Mouse (Mus musculus): ENCODE measurements at regions not wholly inside any gene's neighbourhood (a gene's known extent, or its start where the extent isn't known, plus 50 kb on each side); places are given as distances from the start of the nearest gene placed in this dataset.

DNA sequence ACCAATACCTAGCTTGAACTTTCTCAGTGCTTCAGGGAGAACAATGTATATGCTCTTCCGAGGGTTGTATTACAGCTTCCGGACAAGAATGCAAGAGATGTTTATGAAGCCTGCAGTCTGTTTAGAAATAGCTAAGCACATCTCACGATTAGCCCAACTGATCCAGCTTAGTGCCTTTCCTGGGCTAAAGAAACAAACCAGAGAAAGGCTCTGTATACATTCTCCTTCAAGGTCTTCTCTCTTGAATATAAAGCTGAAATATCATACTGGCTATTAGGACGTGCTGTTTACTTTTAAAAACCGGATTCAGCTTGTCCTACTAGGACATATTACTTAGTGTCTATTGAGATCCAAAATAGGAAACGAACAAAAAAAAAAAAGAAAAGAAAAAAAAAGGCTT lies 87.9 kb upstream of the Efna5 start:
- no peak for TF ChIP-seq CTCF (IDR thresholded peaks at IDR 0.05; ENCODE audit: extremely low read depth, insufficient read depth, low read length)
- no peak for TF ChIP-seq POLR2A (IDR thresholded peaks at IDR 0.05; ENCODE audit: extremely low read depth, insufficient read depth, low read length)

Measured in cortical plate, adult 2 months (tissue).